Mouse (Mus musculus): ENCODE results near the gene Pwwp2b.

Pwwp2b gene

GRCm38 (mm10) chr7:139247881-139248614, at the start of gene Pwwp2b:
Gene Pwwp2b, plus strand, starts transcription at chr7:139248482.
- DNase-seq (ENCODE audit: low spot score) = peak; percentile 80

- peak; percentile 87 for DNase-seq (ENCODE audit: low spot score)
Observed at GRCm38 (mm10) chr7:139200108-139200507, 48.2 kb upstream of the Pwwp2b start.

- DNase-seq (ENCODE audit: low spot score) = no peak
Observed at GRCm38 (mm10) chr7:139201209-139201608, 47.1 kb upstream of the Pwwp2b start.

- peak; percentile 84 for DNase-seq (ENCODE audit: low spot score)
Observed at GRCm38 (mm10) chr7:139208023-139208772, 40.1 kb upstream of the Pwwp2b start.

GRCm38 (mm10) chr7:139208773-139209095, 39.5 kb upstream of the Pwwp2b start:
- peak; percentile 13 for DNase-seq (ENCODE audit: low spot score)

GRCm38 (mm10) chr7:139211761-139212160, 36.5 kb upstream of the Pwwp2b start:
- DNase-seq (ENCODE audit: low spot score) = no peak

GRCm38 (mm10) chr7:139212754-139213745, 35.2 kb upstream of the Pwwp2b start, which contains the start of the genes Lrrc27 and Stk32c:
Gene Lrrc27, plus strand, starts transcription at chr7:139212988.
Gene Stk32c, minus strand, starts transcription at chr7:139213307.
- DNase-seq (ENCODE audit: low spot score) = peak; percentile 98

GRCm38 (mm10) chr7:139213751-139214150, 34.5 kb upstream of the Pwwp2b start:
- DNase-seq (ENCODE audit: low spot score) = no peak

- no peak for DNase-seq (ENCODE audit: low spot score)
Observed at GRCm38 (mm10) chr7:139214160-139214559, 34.1 kb upstream of the Pwwp2b start.

GRCm38 (mm10) chr7:139214596-139215340, 33.5 kb upstream of the Pwwp2b start:
- DNase-seq (ENCODE audit: low spot score) = no peak

GRCm38 (mm10) chr7:139215516-139215915, 32.8 kb upstream of the Pwwp2b start:
- DNase-seq (ENCODE audit: low spot score) = no peak

GRCm38 (mm10) chr7:139215946-139216345, 32.3 kb upstream of the Pwwp2b start:
- DNase-seq (ENCODE audit: low spot score) = no peak

GRCm38 (mm10) chr7:139216464-139216863, 31.8 kb upstream of the Pwwp2b start:
- no peak for DNase-seq (ENCODE audit: low spot score)

- no peak for DNase-seq (ENCODE audit: low spot score)
Observed at GRCm38 (mm10) chr7:139217046-139217445, 31.2 kb upstream of the Pwwp2b start.

- DNase-seq (ENCODE audit: low spot score) = no peak
Observed at GRCm38 (mm10) chr7:139218641-139219415, 29.5 kb upstream of the Pwwp2b start.

- DNase-seq (ENCODE audit: low spot score) = no peak
Observed at GRCm38 (mm10) chr7:139219486-139219885, 28.8 kb upstream of the Pwwp2b start.

- DNase-seq (ENCODE audit: low spot score) = no peak
Observed at GRCm38 (mm10) chr7:139220303-139220702, 28.0 kb upstream of the Pwwp2b start.

GRCm38 (mm10) chr7:139221072-139221471, 27.2 kb upstream of the Pwwp2b start:
- no peak for DNase-seq (ENCODE audit: low spot score)

- no peak for DNase-seq (ENCODE audit: low spot score)
Observed at GRCm38 (mm10) chr7:139221856-139222255, 26.4 kb upstream of the Pwwp2b start.

GRCm38 (mm10) chr7:139222341-139222740, 25.9 kb upstream of the Pwwp2b start:
- DNase-seq (ENCODE audit: low spot score) = no peak

GRCm38 (mm10) chr7:139224070-139224469, 24.2 kb upstream of the Pwwp2b start:
- DNase-seq (ENCODE audit: low spot score) = no peak

Measured in embryo, embryonic 10.5 days (tissue).